Mouse (Mus musculus): ENCODE results near the gene Arl11. TPM values are rescaled to one million over a fixed set of nuclear protein-coding genes. Genes with fewer than 3 reads are reported as not detected.

Gene Arl11
- polyA plus RNA-seq, 1 experiment = not detected

- Histone ChIP-seq H3ac (ENCODE audit: control insufficient read depth, insufficient read length) (no peak overlapping the region), H3K27me3 (ENCODE audit: control insufficient read depth, insufficient read depth, insufficient read length) (no peaks in the 10 kb centered on the region), H3K4me3 (no peak overlapping the region), H3K79me2 (ENCODE audit: control insufficient read depth, insufficient read depth) (no peaks in the 10 kb centered on the region), H3K36me3 (ENCODE audit: control insufficient read depth, insufficient read depth) (peaks cover 6% of the 10 kb centered on the region), H3K4me2 (ENCODE audit: low read depth) (peak overlapping the region; percentile 75)
- TF ChIP-seq CEBPB (IDR thresholded peaks at IDR 0.05; ENCODE audit: insufficient read depth, poor library complexity, severe bottlenecking) (no peak), TCF3 (IDR thresholded peaks at IDR 0.05; ENCODE audit: insufficient read length, low read depth) (no peak), TCF12 (IDR thresholded peaks at IDR 0.05; ENCODE audit: insufficient read depth, poor library complexity, severe bottlenecking) (no peak), REST (IDR thresholded peaks at IDR 0.05; ENCODE audit: insufficient read depth, insufficient read length) (no peak), MAX (IDR thresholded peaks at IDR 0.05; ENCODE audit: low read depth) (no peak), POLR2AphosphoS2 (IDR thresholded peaks at IDR 0.05; ENCODE audit: insufficient read length, low read depth) (no peak)
These were observed 51.5 kb downstream of the Arl11 start for GRCm38 (mm10) chr14:61360981-61361511.

Other genes starting within 250 kb of the Arl11 start
- gene Sacs, start 171.3 kb upstream of the Arl11 start, polyA plus RNA-seq (2012; fragmentation: generic; extraction: Trizol) = 1.6 TPM
- gene Sgcg, start 51.3 kb upstream of the Arl11 start, polyA plus RNA-seq (2012; fragmentation: generic; extraction: Trizol) = 60.1 TPM
- 1.3 TPM for gene Ebpl, start 50.7 kb downstream of the Arl11 start, polyA plus RNA-seq (2012; fragmentation: generic; extraction: Trizol)
- gene Kpna3, start 130.1 kb downstream of the Arl11 start, polyA plus RNA-seq (2012; fragmentation: generic; extraction: Trizol) = 13.7 TPM
- gene Spryd7, start 247.1 kb downstream of the Arl11 start, polyA plus RNA-seq (2012; fragmentation: generic; extraction: Trizol) = 8.7 TPM